8 mouse cellular contexts compared by ENCODE assay signal in the genomic region with DNA sequence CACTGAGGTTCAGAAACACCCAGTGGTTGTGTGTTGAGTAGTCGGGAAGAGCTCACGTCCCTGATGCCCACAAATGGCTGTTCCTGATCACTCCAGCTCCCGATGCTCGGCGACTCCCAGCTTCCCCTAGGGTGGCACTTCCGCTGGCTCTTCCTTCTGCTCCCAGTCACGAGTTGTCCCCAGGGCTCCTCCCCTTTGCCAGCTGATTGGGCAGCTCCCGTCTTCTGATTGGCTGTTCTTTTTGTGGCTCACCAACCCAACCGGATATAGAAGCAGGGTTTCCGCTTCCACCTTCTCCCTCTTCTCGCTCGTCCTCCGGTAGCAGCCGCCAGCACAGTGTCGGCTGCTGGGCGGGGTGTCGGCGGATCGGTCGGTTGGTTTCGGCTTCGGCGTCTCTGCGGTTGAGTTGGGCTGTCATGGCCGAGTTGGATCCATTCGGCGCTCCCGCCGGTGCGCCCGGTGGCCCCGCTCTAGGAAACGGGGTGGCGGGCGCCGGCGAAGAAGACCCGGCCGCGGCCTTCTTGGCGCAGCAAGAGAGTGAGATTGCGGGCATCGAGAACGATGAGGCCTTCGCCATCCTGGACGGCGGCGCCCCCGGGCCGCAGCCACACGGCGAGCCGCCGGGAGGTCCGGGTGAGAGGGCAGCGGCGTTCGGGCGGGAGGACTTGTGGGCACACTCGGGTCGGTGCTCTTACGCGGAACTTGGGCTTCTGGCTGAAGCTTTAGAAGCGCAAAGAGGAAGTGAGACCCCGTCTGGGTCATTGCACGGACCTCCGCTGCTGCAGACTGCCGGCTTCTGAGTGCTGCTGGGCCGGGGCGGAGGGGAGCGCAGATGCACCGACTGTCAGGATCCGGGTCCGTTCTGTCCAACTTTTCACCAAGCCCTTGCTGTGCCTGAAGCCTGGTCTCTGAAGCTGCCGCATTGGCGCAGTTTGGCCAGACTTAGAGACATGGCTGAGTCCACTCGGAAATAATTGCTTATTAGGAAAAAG. TPM values are rescaled to one million over a fixed set of nuclear protein-coding genes. Genes with fewer than 3 reads are reported as not detected.
A peak's percentile ranks its signal among the peaks of the same experiment; 100 is the strongest.
DNase-seq lines count a peak whose midpoint lies in the region; ATAC-seq and TF ChIP-seq lines count a peak whose summit lies in the region.

No protein-coding gene starts in this region.

- peak overlapping the region; percentile 89 for H3K9ac ChIP-seq in lung, postnatal 0 days (replicated peaks; ENCODE audit: low read depth)

- H3K4me2 ChIP-seq in lung, postnatal 0 days (replicated peaks; ENCODE audit: low read depth, low read length) = peak overlapping the region; percentile 79

- peaks cover 23% of the 10 kb centered on the region for H3K36me3 ChIP-seq in hindbrain, embryonic 10.5 days
- H3K36me3 ChIP-seq in lung, postnatal 0 days (ENCODE audit: insufficient read depth, low read length) = no peaks in the 10 kb centered on the region

- WGBS in hindbrain, embryonic 10.5 days = under 1% methylated on average over 77 of the region's 77 CpGs
- WGBS in lung, postnatal 0 days = 2% methylated on average over 72 of the region's 77 CpGs

- H3K9me3 ChIP-seq in hindbrain, embryonic 10.5 days = no peaks in the 10 kb centered on the region
- no peaks in the 10 kb centered on the region for H3K9me3 ChIP-seq in lung, postnatal 0 days (ENCODE audit: low read length)

- peak overlapping the region; percentile 90 for H3K27ac ChIP-seq in hindbrain, embryonic 10.5 days
- peak overlapping the region; percentile 86 for H3K27ac ChIP-seq in lung, postnatal 0 days (ENCODE audit: low read length)

- DNase-seq in MEL-GATA-1-ER (ENCODE audit: extremely low read depth, low read depth) = peak; percentile 96
- DNase-seq in cerebellum, adult 8-10 months = peak; percentile 87
- DNase-seq in forelimb bud, embryonic 11.5 days (ENCODE audit: low read depth, low spot score) = peak; percentile 95
- peak; percentile 94 for DNase-seq in hindbrain, embryonic 10.5 days (ENCODE audit: low spot score)
- DNase-seq in layer of hippocampus, adult 9-11 months = peak; percentile 98
- DNase-seq in lung, postnatal 0 days (ENCODE audit: low spot score) = peak; percentile 99
- DNase-seq in ovary, postnatal 14 days (ENCODE audit: low spot score) = peak; percentile 76
- DNase-seq in thymus, postnatal 14 days = peak; percentile 90

- TF ChIP-seq CTCF in lung, postnatal 0 days (IDR thresholded peaks at IDR 0.05) = no peak

- H3K4me3 ChIP-seq in hindbrain, embryonic 10.5 days = peak overlapping the region; percentile 99
- peak overlapping the region; percentile 96 for H3K4me3 ChIP-seq in lung, postnatal 0 days (ENCODE audit: low read depth, low read length)

- H3K4me1 ChIP-seq in hindbrain, embryonic 10.5 days (replicated peaks) = peaks cover 20% of the 10 kb centered on the region
- peaks cover 8% of the 10 kb centered on the region; the same call in 1 of the 2 replicates for H3K4me1 ChIP-seq in lung, postnatal 0 days (ENCODE audit: insufficient read depth, low read depth, low read length)

- no peaks in the 10 kb centered on the region for H3K27me3 ChIP-seq in hindbrain, embryonic 10.5 days (ENCODE audit: insufficient read depth, poor library complexity, severe bottlenecking)
- no peaks in the 10 kb centered on the region for H3K27me3 ChIP-seq in lung, postnatal 0 days (replicated peaks; ENCODE audit: insufficient read depth, low read length)

- peak; percentile 100 for ATAC-seq in lung, postnatal 0 days

- no peak for TF ChIP-seq EP300 in lung, postnatal 0 days (IDR thresholded peaks at IDR 0.05)

RNA-seq across cellular contexts. Expression of a gene that starts 8.4 kb away (rescaled TPM):
- 220 and 239 TPM in 2 replicates for polyA plus RNA-seq in hindbrain, embryonic 10.5 days (2016; fragmentation: Nextera tagmentation; extraction: Ambion mirVana)
- 209 and 221 TPM in 2 replicates for polyA plus RNA-seq in lung, postnatal 0 days (2015; fragmentation: Nextera tagmentation; extraction: Ambion mirVana)

RNA-seq across cellular contexts. Expression of a gene that starts 29.4 kb away (rescaled TPM):
- not detected in 2 replicates for polyA plus RNA-seq in hindbrain, embryonic 10.5 days (2016; fragmentation: Nextera tagmentation; extraction: Ambion mirVana)
- polyA plus RNA-seq in lung, postnatal 0 days (2015; fragmentation: Nextera tagmentation; extraction: Ambion mirVana) = not detected in 2 replicates

RNA-seq across cellular contexts. Expression of a gene that starts 55.5 kb away (rescaled TPM):
- 70.2 and 84.9 TPM in 2 replicates for polyA plus RNA-seq in hindbrain, embryonic 10.5 days (2016; fragmentation: Nextera tagmentation; extraction: Ambion mirVana)
- 37.9 and 41.4 TPM in 2 replicates for polyA plus RNA-seq in lung, postnatal 0 days (2015; fragmentation: Nextera tagmentation; extraction: Ambion mirVana)

Comparison
In these comparisons a context has a peak if more than half of its experiments do, and no peak if none do; other contexts are left out.
1. Peak in every context shown above with its lines: DNase-seq, ATAC-seq, H3K4me3 ChIP-seq and H3K27ac ChIP-seq.